Mouse (Mus musculus) limb, embryonic 14.5 days (tissue): ENCODE measurements around the gene Slc25a24. TPM values are rescaled to one million over a fixed set of nuclear protein-coding genes. Genes with fewer than 3 reads are reported as not detected.

Source experiments
- ATAC-seq: fragments of 200-750 bp; cut with Nextera tagmentation; 2 replicates; pipeline ENCODE4 v1.8.0; 2017; ENCODE audit warnings: low read depth, moderate number of reproducible peaks, moderate TSS enrichment; ENCODE audit not compliant: low FRiP score
- DNase-seq: peaks from one replicate; pipeline ENCODE4 v3.0.0-alpha.2; 2015; ENCODE audit warnings: low spot score
- H3K27ac ChIP-seq: fragments of 300-500 bp; sonication (generic); replicated peaks from 2 replicates; pipeline ENCODE4 v1.5.1; 2014; ENCODE audit warnings: low read depth, mild to moderate bottlenecking, low read length, moderate library complexity, mixed read lengths
- H3K27me3 ChIP-seq: fragments of 300-500 bp; sonication (generic); 2 replicates; pipeline ENCODE4 v1.6.1; 2014; ENCODE audit warnings: low read length, mixed read lengths; ENCODE audit not compliant: control insufficient read depth, insufficient read depth
- H3K36me3 ChIP-seq: fragments of 300-500 bp; sonication (generic); 2 replicates; pipeline ENCODE4 v1.6.1; 2014; ENCODE audit warnings: mild to moderate bottlenecking, low read length, moderate library complexity, mixed read lengths; ENCODE audit not compliant: control insufficient read depth, insufficient read depth
- H3K4me1 ChIP-seq: fragments of 300-500 bp; sonication (generic); 2 replicates; pipeline ENCODE4 v1.6.1; 2014; ENCODE audit warnings: antibody characterized with exemption, low read length, mixed read lengths; ENCODE audit not compliant: control insufficient read depth, insufficient read depth
- H3K4me2 ChIP-seq: fragments of 300-500 bp; sonication (generic); replicated peaks from 2 replicates; pipeline ENCODE4 v1.6.1; 2014; ENCODE audit warnings: low read depth, mild to moderate bottlenecking, low read length, moderate library complexity; ENCODE audit not compliant: severe bottlenecking
- H3K4me3 ChIP-seq: fragments of 300-500 bp; sonication (generic); replicated peaks from 2 replicates; pipeline ENCODE4 v1.5.1; 2014; ENCODE audit warnings: low read length
- H3K9ac ChIP-seq: fragments of 300-500 bp; sonication (generic); 2 replicates; pipeline ENCODE4 v1.6.1; 2014; ENCODE audit warnings: mild to moderate bottlenecking, low read depth, low read length, moderate library complexity; ENCODE audit not compliant: severe bottlenecking
- H3K9me3 ChIP-seq: fragments of 300-500 bp; sonication (generic); 2 replicates; pipeline ENCODE4 v1.6.1; 2016; ENCODE audit warnings: low read length; ENCODE audit not compliant: control insufficient read depth
- POLR2A ChIP-seq: fragments of 200-500 bp; IDR thresholded peaks from 2 replicates; pipeline ENCODE4 v1.8.0; 2012; ENCODE audit warnings: inconsistent platforms, mild to moderate bottlenecking, moderate library complexity, borderline replicate concordance; ENCODE audit not compliant: insufficient read depth, insufficient read length; ENCODE audit errors: extremely low read depth
- WGBS: fragments of 180-500 bp; shearing (Covaris S2); extraction: QIAGEN DNeasy Blood & Tissue Kit; methylation state at CpG from one replicate; pipeline ENCODE4 v1.1.7; 2014; 5-methylcytosine and 5-hydroxymethylcytosine counted together
- polyA plus RNA-seq, 2 experiments: library from polyadenylated mRNA; depleted of rRNA in 1 of 2; stranded (reverse) in 1 of 2; unstranded in 1 of 2; fragments of >200 nt; fragmentation: Nextera tagmentation in 1 of 2; extraction: Ambion mirVana in 1 of 2; gene quantifications; 2 replicates each; pipeline versions ENCODE4 v1.2.1 to v1.2.3; 2012 to 2014

Gene Slc25a24
- polyA plus RNA-seq, 2 experiments = 34.7 to 44.0 TPM

GRCm38 (mm10) chr3:109169121-109169520 lies 46.2 kb downstream of the Slc25a24 start:
- H3K4me3 ChIP-seq = no peak overlapping the region
- no peaks in the 10 kb centered on the region for H3K27me3 ChIP-seq
- no peak overlapping the region for H3K4me2 ChIP-seq
- no peak overlapping the region for H3K9ac ChIP-seq
- ATAC-seq = no peak
- DNase-seq = no peak
- no peak for TF ChIP-seq POLR2A
- 88% methylated on average over 2 of the region's 2 CpGs for WGBS
- H3K36me3 ChIP-seq = peaks cover 41% of the 10 kb centered on the region
- H3K27ac ChIP-seq = no peak overlapping the region
- no peaks in the 10 kb centered on the region; the same call in 1 of the 2 replicates for H3K4me1 ChIP-seq
- no peaks in the 10 kb centered on the region for H3K9me3 ChIP-seq

DNA sequence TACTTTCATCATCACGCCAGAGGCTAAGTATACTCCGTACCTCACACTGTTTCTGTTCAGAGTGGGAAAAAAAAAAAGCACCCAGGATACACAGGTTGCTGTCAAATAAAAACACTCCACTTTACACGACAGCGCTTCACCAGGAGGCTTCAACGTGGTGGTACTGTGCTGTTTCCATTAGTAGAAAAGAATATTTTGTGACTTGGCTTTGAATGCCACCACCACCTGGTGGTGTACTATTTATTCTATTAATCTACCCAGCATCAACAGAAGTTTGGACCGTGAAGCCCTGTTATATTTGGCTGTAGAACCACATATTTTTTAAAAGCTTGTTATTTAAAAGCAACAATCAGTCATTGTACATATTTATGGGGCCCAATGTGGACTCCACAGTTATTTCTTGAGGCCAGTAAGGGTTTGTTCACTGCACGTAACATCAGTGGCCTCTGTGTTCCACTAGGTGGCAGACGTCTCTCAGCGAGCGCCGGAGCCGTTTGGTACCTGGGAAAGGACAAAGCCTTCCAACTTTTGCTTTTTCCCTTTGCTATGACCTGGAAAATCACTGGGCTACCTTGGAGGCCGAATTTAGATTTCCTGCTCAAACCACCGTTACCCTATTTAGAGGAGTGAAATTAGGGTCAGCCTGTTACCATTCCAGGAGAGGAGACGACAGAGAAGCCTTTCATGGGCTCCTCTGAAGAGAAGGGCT lies 48.3 kb downstream of the Slc25a24 start:
- no peak overlapping the region for H3K9ac ChIP-seq
- peak; percentile 83 for ATAC-seq
- DNase-seq = peak; percentile 77
- H3K36me3 ChIP-seq = peaks cover 20% of the 10 kb centered on the region
- no peak overlapping the region for H3K4me2 ChIP-seq
- H3K9me3 ChIP-seq = no peaks in the 10 kb centered on the region
- TF ChIP-seq POLR2A = no peak
- H3K4me1 ChIP-seq = no peaks in the 10 kb centered on the region; the same call in 1 of the 2 replicates
- H3K27ac ChIP-seq = no peak overlapping the region
- no peak overlapping the region for H3K4me3 ChIP-seq
- 20% methylated on average over 15 of the region's 15 CpGs for WGBS
- H3K27me3 ChIP-seq = no peaks in the 10 kb centered on the region

DNA sequence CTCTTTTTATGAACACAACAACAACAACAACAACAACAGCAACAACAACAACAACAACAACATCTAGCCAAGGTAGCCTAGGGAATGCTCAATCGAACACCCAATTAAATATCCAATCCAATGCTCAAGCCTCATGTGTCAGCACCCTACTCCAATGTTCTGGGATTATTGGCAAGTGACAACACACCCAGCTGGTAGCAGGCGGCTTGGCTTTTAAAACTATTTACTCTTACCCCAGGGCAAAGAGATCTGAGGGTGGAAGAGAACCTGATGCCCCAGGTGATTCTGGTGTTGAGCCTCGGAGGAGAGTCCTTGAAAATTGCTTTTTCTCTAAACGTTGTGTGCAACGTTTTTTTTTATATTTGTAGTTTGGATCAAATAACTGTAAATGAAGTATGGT lies 51.4 kb downstream of the Slc25a24 start:
- H3K9ac ChIP-seq = no peak overlapping the region
- no peak for ATAC-seq

GRCm38 (mm10) chr3:109178705-109179104 lies 55.8 kb downstream of the Slc25a24 start:
- H3K36me3 ChIP-seq = no peaks in the 10 kb centered on the region
- 50% methylated on average over 6 of the region's 6 CpGs for WGBS
- DNase-seq = no peak
- no peak overlapping the region for H3K9ac ChIP-seq
- no peak overlapping the region for H3K27ac ChIP-seq
- H3K27me3 ChIP-seq = no peaks in the 10 kb centered on the region
- no peaks in the 10 kb centered on the region for H3K9me3 ChIP-seq
- no peak for ATAC-seq
- no peak overlapping the region for H3K4me3 ChIP-seq
- H3K4me2 ChIP-seq = no peak overlapping the region
- no peak for TF ChIP-seq POLR2A
- no peaks in the 10 kb centered on the region for H3K4me1 ChIP-seq

More for the DNA sequence above, 51.4 kb downstream of the Slc25a24 start:
- Histone ChIP-seq H3K4me1 (no peaks in the 10 kb centered on the region; the same call in 1 of the 2 replicates), H3K4me3 (no peak overlapping the region), H3K36me3 (peaks cover 5% of the 10 kb centered on the region; the same call in 1 of the 2 replicates), H3K4me2 (no peak overlapping the region), H3K9me3 (no peaks in the 10 kb centered on the region), H3K27me3 (no peaks in the 10 kb centered on the region), H3K27ac (no peak overlapping the region)
- whole genome bisulfite sequencing = 75% methylated on average over 5 of the region's 5 CpGs
- TF ChIP-seq POLR2A = no peak
- DNase-seq = no peak

GRCm38 (mm10) chr3:109179528-109180076 lies 56.7 kb downstream of the Slc25a24 start:
- Histone ChIP-seq H3K4me2 (no peak overlapping the region), H3K4me3 (no peak overlapping the region), H3K27ac (no peak overlapping the region), H3K4me1 (no peaks in the 10 kb centered on the region), H3K36me3 (no peaks in the 10 kb centered on the region), H3K9me3 (no peaks in the 10 kb centered on the region), H3K9ac (no peak overlapping the region), H3K27me3 (no peaks in the 10 kb centered on the region)
- TF ChIP-seq POLR2A = no peak
- DNase-seq (no peak), ATAC-seq (no peak)
- WGBS = 52% methylated on average over 6 of the region's 6 CpGs
